Mouse (Mus musculus): ENCODE measurements around the gene 4921507P07Rik. TPM values are rescaled to one million over a fixed set of nuclear protein-coding genes. Genes with fewer than 3 reads are reported as not detected.
"Not testable (repeated sequence)": the region's sequence is repeated elsewhere in the genome, so short reads cannot be mapped to it uniquely, and the experiment has no call there.

Gene 4921507P07Rik
- total RNA-seq, 2 experiments from 2014 or later = 0.42 to 0.57 TPM

- DNase-seq (ENCODE audit: extremely low spot score in 1 of 2, low spot score in 2 of 2) = peak; percentile 38 to 42
- H3K27ac ChIP-seq = no peak overlapping the region
Observed at GRCm38 (mm10) chr6:50588251-50588650, 8.2 kb downstream of the 4921507P07Rik start.

GRCm38 (mm10) chr6:50587412-50587811 is 9.0 kb downstream of the 4921507P07Rik start:
- TF ChIP-seq CTCF (IDR thresholded peaks at IDR 0.05) = no peak
- Histone ChIP-seq H3K4me3 (no peak overlapping the region), H3K27ac (no peak overlapping the region)
- intact Hi-C loops (cut with DNase I) = no loop called here
- DNase-seq (ENCODE audit: extremely low spot score in 1 of 2, low spot score in 2 of 2) = no peak

More at GRCm38 (mm10) chr6:50588251-50588650, 8.2 kb downstream of the 4921507P07Rik start:
- no peak overlapping the region for H3K4me3 ChIP-seq
- intact Hi-C loops (cut with DNase I) = no loop called here
- TF ChIP-seq CTCF (IDR thresholded peaks at IDR 0.05) = peak; percentile 97

GRCm38 (mm10) chr6:50586316-50586715 is 10.1 kb downstream of the 4921507P07Rik start:
- intact Hi-C loops (cut with DNase I) = no loop called here
- no peak for DNase-seq (ENCODE audit: extremely low spot score in 1 of 2, low spot score in 2 of 2)
- no peak for TF ChIP-seq CTCF (IDR thresholded peaks at IDR 0.05)
- H3K4me3 ChIP-seq = no peak overlapping the region
- H3K27ac ChIP-seq = no peak overlapping the region

- intact Hi-C loops (cut with DNase I) = no loop called here
- Histone ChIP-seq H3K27ac (no peak overlapping the region), H3K4me3 (no peak overlapping the region)
- TF ChIP-seq CTCF (IDR thresholded peaks at IDR 0.05) = no peak
- no peak for DNase-seq (ENCODE audit: extremely low spot score in 1 of 2, low spot score in 2 of 2)
Observed at GRCm38 (mm10) chr6:50585733-50586132, 10.7 kb downstream of the 4921507P07Rik start.

- Histone ChIP-seq H3K27ac (no peak overlapping the region), H3K4me3 (no peak overlapping the region)
- TF ChIP-seq CTCF (IDR thresholded peaks at IDR 0.05) = no peak
- no peak for DNase-seq (ENCODE audit: extremely low spot score in 1 of 2, low spot score in 2 of 2)
- intact Hi-C loops (cut with DNase I) = no loop called here
Observed at GRCm38 (mm10) chr6:50571661-50572060, 24.8 kb downstream of the 4921507P07Rik start.

- intact Hi-C loops (cut with DNase I) = no loop called here
- no peak for TF ChIP-seq CTCF (IDR thresholded peaks at IDR 0.05)
- no peak for DNase-seq (ENCODE audit: extremely low spot score in 1 of 2, low spot score in 2 of 2)
- H3K27ac ChIP-seq = peak overlapping the region; percentile 95
- peak overlapping the region; percentile 82 for H3K4me3 ChIP-seq
Observed at GRCm38 (mm10) chr6:50566997-50567255, 29.5 kb downstream of the 4921507P07Rik start.

DNA sequence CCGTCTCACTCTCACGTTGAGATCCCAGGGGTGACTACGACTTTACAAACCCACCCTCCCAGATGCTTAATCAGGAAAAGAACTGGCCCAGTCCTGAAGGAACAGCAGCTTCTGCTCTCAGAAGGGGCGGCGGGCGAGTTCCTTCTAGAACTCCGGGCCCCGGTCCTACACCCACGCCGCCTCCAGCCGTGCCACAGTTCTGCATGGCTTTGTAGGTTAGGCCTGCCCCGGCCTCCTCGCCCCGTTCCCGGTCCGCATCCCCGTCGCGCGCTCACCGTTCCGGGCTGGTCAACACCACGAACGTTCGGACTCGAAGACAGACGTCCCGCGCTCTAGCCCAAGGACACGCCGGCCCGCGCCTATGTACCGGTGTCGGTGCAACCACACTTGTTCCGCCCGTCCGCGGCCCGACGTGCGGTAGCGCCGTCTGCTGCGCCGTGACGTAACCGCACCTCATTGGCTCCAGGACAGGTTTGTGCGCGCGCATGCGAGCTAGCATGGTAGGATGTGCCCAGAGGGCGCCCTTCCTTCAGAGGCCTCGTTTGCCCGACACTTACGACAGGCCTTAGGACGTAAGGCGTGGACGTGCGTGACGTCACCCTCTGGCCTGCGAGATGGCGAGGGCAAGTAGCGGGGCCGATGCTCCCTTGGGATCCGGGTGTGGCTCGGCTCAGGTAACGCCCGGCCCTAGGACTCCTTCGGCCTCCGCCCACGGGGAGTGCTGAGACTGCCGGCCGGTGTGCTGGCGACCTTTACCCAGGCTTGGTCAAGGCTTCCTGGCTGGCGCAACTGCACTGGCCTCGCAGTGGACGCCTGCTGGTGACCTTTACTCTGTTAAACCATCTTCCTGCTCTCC is 30.1 kb downstream of the 4921507P07Rik start, which contains the start of gene Cycs:
Cycs (minus strand) TSS at position 398 of the 856 bp plus-strand sequence.
- intact Hi-C loops (cut with DNase I) = no loop called here
- peak; percentile 33 for TF ChIP-seq CTCF (IDR thresholded peaks at IDR 0.05)
- H3K4me3 ChIP-seq = peak within 1 kb of the TSS; percentile 82
- DNase-seq (ENCODE audit: extremely low spot score in 1 of 2, low spot score in 2 of 2) = peak; percentile 99
- H3K27ac ChIP-seq = peak within 1 kb of the TSS; percentile 95

DNA sequence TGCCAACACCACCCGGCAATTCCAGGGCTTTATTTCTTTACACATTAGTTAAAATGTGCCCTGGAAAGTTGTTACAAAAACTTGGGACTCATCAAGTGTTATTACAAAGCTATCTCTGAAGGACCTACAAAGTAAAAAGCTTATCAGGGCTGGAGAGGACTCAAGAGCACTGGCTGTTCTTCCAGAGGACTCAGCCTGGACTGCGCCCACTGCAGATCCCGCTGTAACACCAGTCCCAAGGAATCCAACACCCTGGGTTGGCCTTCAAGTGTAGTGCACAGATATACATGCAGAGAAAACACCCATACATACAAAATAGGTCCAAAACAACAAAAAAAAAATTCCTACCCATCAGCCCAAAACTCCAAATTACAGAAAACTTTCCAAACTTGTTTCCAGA is 32.8 kb downstream of the 4921507P07Rik start:
- intact Hi-C loops (cut with DNase I) = no loop called here
- Histone ChIP-seq H3K27ac (no peak overlapping the region), H3K4me3 (no peak overlapping the region)
- DNase-seq (ENCODE audit: extremely low spot score in 1 of 2, low spot score in 2 of 2) = no peak
- no peak for TF ChIP-seq CTCF (IDR thresholded peaks at IDR 0.05)

- Histone ChIP-seq H3K27ac (no peak overlapping the region), H3K4me3 (no peak overlapping the region)
- no peak for DNase-seq (ENCODE audit: extremely low spot score in 1 of 2, low spot score in 2 of 2)
- TF ChIP-seq CTCF (IDR thresholded peaks at IDR 0.05) = no peak
- intact Hi-C loops (cut with DNase I) = no loop called here
Observed at GRCm38 (mm10) chr6:50562421-50562820, 34.0 kb downstream of the 4921507P07Rik start.

- Histone ChIP-seq H3K4me3 (no peak overlapping the region), H3K27ac (no peak overlapping the region)
- DNase-seq (ENCODE audit: extremely low spot score in 1 of 2, low spot score in 2 of 2) = no peak
- TF ChIP-seq CTCF (IDR thresholded peaks at IDR 0.05) = no peak
- intact Hi-C loops (cut with DNase I) = no loop called here
Observed at GRCm38 (mm10) chr6:50560776-50561175, 35.7 kb downstream of the 4921507P07Rik start.

- no peak overlapping the region for H3K4me3 ChIP-seq
- intact Hi-C loops (cut with DNase I) = no loop called here
- no peak for TF ChIP-seq CTCF (IDR thresholded peaks at IDR 0.05)
- DNase-seq (ENCODE audit: extremely low spot score in 1 of 2, low spot score in 2 of 2) = no peak
- H3K27ac ChIP-seq = no peak overlapping the region
Observed at GRCm38 (mm10) chr6:50558877-50559276, 37.6 kb downstream of the 4921507P07Rik start.

- no peak for DNase-seq (ENCODE audit: extremely low spot score in 1 of 2, low spot score in 2 of 2)
- H3K4me3 ChIP-seq = no peak overlapping the region
- intact Hi-C loops (cut with DNase I) = no loop called here
- H3K27ac ChIP-seq = no peak overlapping the region
- no peak for TF ChIP-seq CTCF (IDR thresholded peaks at IDR 0.05)
Observed at GRCm38 (mm10) chr6:50557566-50557965, 38.9 kb downstream of the 4921507P07Rik start.

GRCm38 (mm10) chr6:50554223-50554622 is 42.2 kb downstream of the 4921507P07Rik start:
- intact Hi-C loops (cut with DNase I); H3K4me3 ChIP-seq; DNase-seq (ENCODE audit: extremely low spot score in 1 of 2, low spot score in 2 of 2); H3K27ac ChIP-seq: not testable (repeated sequence)

Data from left cerebral cortex, adult 2 months (tissue).